Mouse (Mus musculus): ENCODE data around the gene Scrg1. TPM values are rescaled to one million over a fixed set of nuclear protein-coding genes. Genes with fewer than 3 reads are reported as not detected.
"Not testable (repeated sequence)": the region's sequence is repeated elsewhere in the genome, so short reads cannot be mapped to it uniquely, and the experiment has no call there.

The Scrg1 gene
- total and polyA plus RNA-seq, 3 experiments, result not detected

GRCm38 (mm10) chr8:57443289-57443688 is 12.4 kb upstream of the Scrg1 start:
- Histone ChIP-seq H3K27me3 (ENCODE audit: insufficient read depth, low read length) (peaks cover 2% of the 10 kb centered on the region; the same call in 1 of the 2 replicates), H3K4me3 (ENCODE audit: low read depth, low read length) (no peak overlapping the region), H3K9me3 (replicated peaks) (0 out of 2 replicates have a peak, but pooled peaks cover 1% of the 10 kb centered on the region), H3K4me1 (ENCODE audit: insufficient read depth, low read depth, low read length) (no peaks in the 10 kb centered on the region), H3K36me3 (replicated peaks) (no peaks in the 10 kb centered on the region)
- TF ChIP-seq POLR2AphosphoS5 (IDR thresholded peaks at IDR 0.05; ENCODE audit: insufficient replicate concordance, low read depth, low read length), result no peak
- no peak for TF ChIP-seq GATA2 (IDR thresholded peaks at IDR 0.05; ENCODE audit: borderline replicate concordance, low read depth, low read length)
- no peak for TF ChIP-seq GATA1 (IDR thresholded peaks at IDR 0.05; ENCODE audit: borderline replicate concordance, low read length)
- no peak for TF ChIP-seq TAL1 (conservative IDR thresholded peaks at IDR 0.05; ENCODE audit: low read depth, low read length)
- no peak for TF ChIP-seq CTCF (IDR thresholded peaks at IDR 0.05; ENCODE audit: low read depth, low read length)
- no peak for ATAC-seq (ENCODE audit: extremely low read depth, insufficient number of reproducible peaks, low FRiP score, poor library complexity, severe bottlenecking)
- DNase-seq (ENCODE audit: low spot score), result no peak

- H3K36me3 ChIP-seq (replicated peaks); H3K9me3 ChIP-seq (replicated peaks); H3K4me3 ChIP-seq (ENCODE audit: low read depth, low read length); H3K4me1 ChIP-seq (ENCODE audit: insufficient read depth, low read depth, low read length); H3K27me3 ChIP-seq (ENCODE audit: insufficient read depth, low read length); DNase-seq (ENCODE audit: low spot score); ATAC-seq (ENCODE audit: extremely low read depth, insufficient number of reproducible peaks, low FRiP score, poor library complexity, severe bottlenecking): not testable (repeated sequence)
These were observed 9.8 kb upstream of the Scrg1 start for GRCm38 (mm10) chr8:57445901-57446300.

GRCm38 (mm10) chr8:57450726-57451125 is 5.0 kb upstream of the Scrg1 start:
- H3K27me3 ChIP-seq (ENCODE audit: insufficient read depth, low read length), result peaks cover 4% of the 10 kb centered on the region
- H3K4me1 ChIP-seq (ENCODE audit: insufficient read depth, low read depth, low read length), result 0 out of 2 replicates have a peak, but pooled peaks cover 2% of the 10 kb centered on the region
- H3K4me3 ChIP-seq (ENCODE audit: low read depth, low read length), result no peak overlapping the region
- DNase-seq (ENCODE audit: low spot score) (no peak), ATAC-seq (ENCODE audit: extremely low read depth, insufficient number of reproducible peaks, low FRiP score, poor library complexity, severe bottlenecking) (no peak)
- 0 out of 2 replicates have a peak, but pooled peaks cover 2% of the 10 kb centered on the region for H3K9me3 ChIP-seq (replicated peaks)
- TF ChIP-seq TAL1 (conservative IDR thresholded peaks at IDR 0.05; ENCODE audit: low read depth, low read length) (no peak), GATA1 (IDR thresholded peaks at IDR 0.05; ENCODE audit: borderline replicate concordance, low read length) (no peak), CTCF (IDR thresholded peaks at IDR 0.05; ENCODE audit: low read depth, low read length) (no peak)
- no peaks in the 10 kb centered on the region for H3K36me3 ChIP-seq (replicated peaks)

GRCm38 (mm10) chr8:57451896-57452295 is 3.8 kb upstream of the Scrg1 start:
- no peaks in the 10 kb centered on the region for H3K36me3 ChIP-seq (replicated peaks)

GRCm38 (mm10) chr8:57453361-57453760 is 2.4 kb upstream of the Scrg1 start:
- Histone ChIP-seq H3K27me3 (ENCODE audit: insufficient read depth, low read length) (peaks cover 11% of the 10 kb centered on the region), H3K4me1 (ENCODE audit: insufficient read depth, low read depth, low read length) (0 out of 2 replicates have a peak, but pooled peaks cover 2% of the 10 kb centered on the region), H3K36me3 (replicated peaks) (no peaks in the 10 kb centered on the region), H3K9me3 (replicated peaks) (0 out of 2 replicates have a peak, but pooled peaks cover under 1% of the 10 kb centered on the region), H3K4me3 (ENCODE audit: low read depth, low read length) (no peak overlapping the region)
- ATAC-seq (ENCODE audit: extremely low read depth, insufficient number of reproducible peaks, low FRiP score, poor library complexity, severe bottlenecking) (no peak), DNase-seq (ENCODE audit: low spot score) (no peak)
- TF ChIP-seq GATA2 (IDR thresholded peaks at IDR 0.05; ENCODE audit: borderline replicate concordance, low read depth, low read length) (no peak), TAL1 (conservative IDR thresholded peaks at IDR 0.05; ENCODE audit: low read depth, low read length) (no peak), CTCF (IDR thresholded peaks at IDR 0.05; ENCODE audit: low read depth, low read length) (no peak), POLR2AphosphoS5 (IDR thresholded peaks at IDR 0.05; ENCODE audit: insufficient replicate concordance, low read depth, low read length) (no peak), GATA1 (IDR thresholded peaks at IDR 0.05; ENCODE audit: borderline replicate concordance, low read length) (no peak)

More at GRCm38 (mm10) chr8:57451896-57452295, 3.8 kb upstream of the Scrg1 start:
- H3K9me3 ChIP-seq (replicated peaks), result 0 out of 2 replicates have a peak, but pooled peaks cover 2% of the 10 kb centered on the region
- ATAC-seq (ENCODE audit: extremely low read depth, insufficient number of reproducible peaks, low FRiP score, poor library complexity, severe bottlenecking) (no peak), DNase-seq (ENCODE audit: low spot score) (no peak)
- peaks cover 4% of the 10 kb centered on the region for H3K27me3 ChIP-seq (ENCODE audit: insufficient read depth, low read length)
- TF ChIP-seq GATA1 (IDR thresholded peaks at IDR 0.05; ENCODE audit: borderline replicate concordance, low read length) (no peak), GATA2 (IDR thresholded peaks at IDR 0.05; ENCODE audit: borderline replicate concordance, low read depth, low read length) (no peak), TAL1 (conservative IDR thresholded peaks at IDR 0.05; ENCODE audit: low read depth, low read length) (no peak), POLR2AphosphoS5 (IDR thresholded peaks at IDR 0.05; ENCODE audit: insufficient replicate concordance, low read depth, low read length) (no peak), CTCF (IDR thresholded peaks at IDR 0.05; ENCODE audit: low read depth, low read length) (no peak)
- H3K4me3 ChIP-seq (ENCODE audit: low read depth, low read length), result no peak overlapping the region
- 0 out of 2 replicates have a peak, but pooled peaks cover 2% of the 10 kb centered on the region for H3K4me1 ChIP-seq (ENCODE audit: insufficient read depth, low read depth, low read length)

GRCm38 (mm10) chr8:57457152-57457551 is 1.4 kb downstream of the Scrg1 start:
- H3K9me3 ChIP-seq (replicated peaks), result no peaks in the 10 kb centered on the region
- H3K27me3 ChIP-seq (ENCODE audit: insufficient read depth, low read length), result peaks cover 25% of the 10 kb centered on the region
- no peaks in the 10 kb centered on the region for H3K36me3 ChIP-seq (replicated peaks)
- ATAC-seq (ENCODE audit: extremely low read depth, insufficient number of reproducible peaks, low FRiP score, poor library complexity, severe bottlenecking) (no peak), DNase-seq (ENCODE audit: low spot score) (no peak)
- H3K4me1 ChIP-seq (ENCODE audit: insufficient read depth, low read depth, low read length), result 0 out of 2 replicates have a peak, but pooled peaks cover 2% of the 10 kb centered on the region
- H3K4me3 ChIP-seq (ENCODE audit: low read depth, low read length), result no peak overlapping the region
- no peak for TF ChIP-seq GATA1 (IDR thresholded peaks at IDR 0.05; ENCODE audit: borderline replicate concordance, low read length)
- no peak for TF ChIP-seq CTCF (IDR thresholded peaks at IDR 0.05; ENCODE audit: low read depth, low read length)
- TF ChIP-seq TAL1 (conservative IDR thresholded peaks at IDR 0.05; ENCODE audit: low read depth, low read length), result no peak
- no peak for TF ChIP-seq POLR2AphosphoS5 (IDR thresholded peaks at IDR 0.05; ENCODE audit: insufficient replicate concordance, low read depth, low read length)
- no peak for TF ChIP-seq GATA2 (IDR thresholded peaks at IDR 0.05; ENCODE audit: borderline replicate concordance, low read depth, low read length)

- ATAC-seq (ENCODE audit: extremely low read depth, insufficient number of reproducible peaks, low FRiP score, poor library complexity, severe bottlenecking), result no peak
- Histone ChIP-seq H3K36me3 (replicated peaks) (no peaks in the 10 kb centered on the region), H3K27me3 (ENCODE audit: insufficient read depth, low read length) (peaks cover 25% of the 10 kb centered on the region), H3K4me1 (ENCODE audit: insufficient read depth, low read depth, low read length) (0 out of 2 replicates have a peak, but pooled peaks cover 2% of the 10 kb centered on the region), H3K9me3 (replicated peaks) (no peaks in the 10 kb centered on the region), H3K4me3 (ENCODE audit: low read depth, low read length) (no peak overlapping the region)
- no peak for TF ChIP-seq TAL1 (conservative IDR thresholded peaks at IDR 0.05; ENCODE audit: low read depth, low read length)
- TF ChIP-seq POLR2AphosphoS5 (IDR thresholded peaks at IDR 0.05; ENCODE audit: insufficient replicate concordance, low read depth, low read length), result no peak
- no peak for DNase-seq (ENCODE audit: low spot score)
These were observed 2.2 kb downstream of the Scrg1 start for GRCm38 (mm10) chr8:57457942-57458341.
